Mouse (Mus musculus) brain, embryonic 14.5 days (tissue): Measurements from ENCODE around the gene Chpf.

Experiments used
- CTCF ChIP-seq: fragments of 200-500 bp; IDR thresholded peaks from 2 replicates; pipeline ENCODE4 v1.5.1; 2012; ENCODE audit warnings: inconsistent platforms, mild to moderate bottlenecking, moderate library complexity, borderline replicate concordance; ENCODE audit not compliant: insufficient read depth, insufficient read length; ENCODE audit errors: extremely low read depth
- POLR2A ChIP-seq: fragments of 200-500 bp; IDR thresholded peaks from 2 replicates; pipeline ENCODE4 v1.6.1; 2012; ENCODE audit warnings: mild to moderate bottlenecking, inconsistent platforms, borderline replicate concordance; ENCODE audit not compliant: poor library complexity, insufficient read depth, insufficient read length, severe bottlenecking; ENCODE audit errors: extremely low read depth

DNA sequence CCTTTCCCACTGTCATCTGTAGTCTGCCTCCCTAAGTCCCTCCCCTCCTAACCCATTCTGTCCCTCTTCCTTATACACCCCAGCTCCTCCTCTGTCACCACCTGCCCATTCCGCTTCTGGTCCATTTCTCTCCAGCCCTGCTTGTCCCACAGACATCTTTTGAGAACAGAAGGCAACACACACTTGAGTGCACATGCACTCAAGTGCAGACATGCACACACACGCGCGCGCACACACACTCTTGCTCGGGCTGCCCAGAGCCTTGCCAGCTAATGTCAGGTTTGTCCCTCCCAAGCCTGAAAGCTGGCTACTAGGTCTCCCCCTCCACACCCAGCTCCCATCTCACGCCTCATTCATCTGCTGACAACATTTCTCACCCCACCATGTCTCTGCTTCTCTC lies 38.4 kb downstream of the Chpf start:
- TF ChIP-seq CTCF (no peak), POLR2A (no peak)
